Mouse (Mus musculus) lung, postnatal 0 days (tissue): ENCODE results near the gene Slc35c2.

Experiments
- CTCF ChIP-seq: IDR thresholded peaks from 2 replicates; pipeline ENCODE4 v1.5.1; 2016; ENCODE audit warnings: antibody characterized with exemption, mild to moderate bottlenecking
- EP300 ChIP-seq: IDR thresholded peaks from 2 replicates; pipeline ENCODE4 v1.6.1; 2016; ENCODE audit warnings: antibody characterized with exemption, mild to moderate bottlenecking, control low read depth

DNA sequence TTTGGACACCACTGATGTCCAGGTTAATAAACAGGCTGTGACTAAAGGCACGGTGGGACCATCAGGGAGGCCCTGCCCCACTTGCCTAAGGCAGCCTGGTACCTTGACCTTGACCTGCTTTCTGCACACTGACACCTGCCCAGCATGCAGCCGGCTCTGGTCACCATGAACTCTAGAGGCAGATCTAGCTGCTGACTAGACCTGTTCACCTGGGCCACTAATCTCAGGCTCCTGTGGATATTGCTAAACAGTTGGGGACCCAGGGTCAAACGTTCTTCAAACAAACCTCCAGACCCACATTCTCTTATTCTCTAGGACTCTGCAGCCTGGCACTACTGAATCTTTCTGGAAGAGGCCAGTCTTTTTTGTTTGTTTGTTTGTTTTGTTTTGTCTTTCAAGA is 2.6 kb downstream of the Slc35c2 start:
- TF ChIP-seq CTCF, result no peak
- TF ChIP-seq EP300, result no peak
